Mouse (Mus musculus): ENCODE results near the gene Sh2b1.
A peak's percentile ranks its signal among the peaks of the same experiment; 100 is the strongest.
"Not testable (repeated sequence)": the region's sequence is repeated elsewhere in the genome, so short reads cannot be mapped to it uniquely, and the experiment has no call there.

Sh2b1 gene

DNA sequence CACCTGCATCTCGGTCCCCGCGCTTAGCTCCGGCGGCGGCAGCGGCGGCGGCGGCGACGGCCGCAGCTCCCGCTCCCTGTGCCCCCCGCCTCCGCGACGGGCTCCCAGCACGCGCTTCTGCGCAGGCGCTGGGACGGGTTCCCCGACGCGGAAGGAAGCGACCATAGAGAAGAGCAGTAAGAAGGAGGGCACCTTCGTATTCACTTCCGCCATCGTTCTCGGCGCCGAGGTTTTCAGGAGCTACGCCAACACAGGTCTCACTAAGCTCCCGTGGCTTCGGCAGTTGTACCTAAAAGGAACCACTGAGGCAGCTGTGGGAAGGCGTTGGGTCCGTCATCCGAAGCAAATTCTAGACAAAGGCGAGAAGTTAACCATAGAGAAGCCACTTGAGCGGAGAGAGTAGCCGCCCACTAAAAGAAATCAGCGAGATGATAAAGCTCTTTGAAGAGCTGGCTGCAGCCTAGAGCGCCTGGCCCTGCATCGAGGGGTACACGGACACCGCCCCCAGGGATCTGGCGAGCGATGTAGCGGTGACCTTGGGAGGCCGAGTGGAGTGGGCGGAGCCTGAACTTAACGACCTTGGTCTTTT is at the start of gene Sh2b1:
Sh2b1 (minus strand) TSS at position 432 of the 589 bp plus-strand sequence.
- DNase-seq (ENCODE audit: low spot score) = peak; percentile 80

GRCm38 (mm10) chr7:126523316-126523715 is 48.1 kb upstream of the Sh2b1 start:
- no peak for DNase-seq (ENCODE audit: low spot score)

DNA sequence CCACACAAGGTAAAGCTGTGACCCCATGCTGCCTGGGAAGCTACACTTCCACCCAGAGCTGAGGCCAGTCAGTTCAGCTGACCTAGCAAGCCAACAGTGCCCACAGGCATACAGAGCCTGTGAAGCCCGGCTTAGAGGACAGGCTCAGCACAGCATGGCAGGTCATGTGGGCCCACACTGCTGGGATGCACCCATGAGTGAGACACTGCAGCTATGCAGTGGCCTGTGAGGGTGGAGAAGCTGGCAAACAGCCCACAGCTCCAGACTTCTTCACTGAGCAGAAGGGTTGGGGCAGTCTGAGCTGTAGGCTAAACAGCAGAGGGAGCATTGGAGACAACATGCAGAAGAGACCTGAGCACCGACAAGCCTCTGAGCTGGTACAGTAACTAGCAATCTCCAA is 44.3 kb upstream of the Sh2b1 start:
- no peak for DNase-seq (ENCODE audit: low spot score)

- no peak for DNase-seq (ENCODE audit: low spot score)
Observed at GRCm38 (mm10) chr7:126518261-126518941, 43.2 kb upstream of the Sh2b1 start.

GRCm38 (mm10) chr7:126511287-126511686 is 36.1 kb upstream of the Sh2b1 start:
- no peak for DNase-seq (ENCODE audit: low spot score)

- no peak for DNase-seq (ENCODE audit: low spot score)
Observed at GRCm38 (mm10) chr7:126507126-126507778, 32.0 kb upstream of the Sh2b1 start.

DNA sequence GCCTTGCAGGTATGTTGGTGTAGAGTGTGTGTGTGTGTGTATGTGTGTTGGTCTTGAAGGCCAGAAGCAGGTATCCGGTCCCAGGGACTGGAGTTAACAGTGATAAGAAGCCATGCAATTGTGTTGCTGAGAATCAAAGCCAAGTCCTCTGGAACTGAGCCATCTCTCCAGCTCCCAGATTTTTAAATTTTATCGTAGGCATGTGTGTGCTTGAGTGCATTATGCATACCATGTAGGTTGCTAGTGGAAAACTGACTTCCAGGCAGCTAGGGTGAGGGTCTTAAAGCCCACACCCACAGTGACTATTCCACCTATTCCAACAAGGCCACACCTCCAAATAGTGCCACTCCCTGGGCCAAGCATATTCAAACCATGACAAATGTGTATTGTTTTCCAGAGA is 29.7 kb upstream of the Sh2b1 start:
- DNase-seq (ENCODE audit: low spot score) = no peak

GRCm38 (mm10) chr7:126503273-126503878 is 28.2 kb upstream of the Sh2b1 start, which contains the start of gene Atxn2l:
Gene Atxn2l (minus strand): TSS chr7:126503437.
- peak; percentile 98 for DNase-seq (ENCODE audit: low spot score)

- no peak for DNase-seq (ENCODE audit: low spot score)
Observed at GRCm38 (mm10) chr7:126502751-126503150, 27.5 kb upstream of the Sh2b1 start.

DNA sequence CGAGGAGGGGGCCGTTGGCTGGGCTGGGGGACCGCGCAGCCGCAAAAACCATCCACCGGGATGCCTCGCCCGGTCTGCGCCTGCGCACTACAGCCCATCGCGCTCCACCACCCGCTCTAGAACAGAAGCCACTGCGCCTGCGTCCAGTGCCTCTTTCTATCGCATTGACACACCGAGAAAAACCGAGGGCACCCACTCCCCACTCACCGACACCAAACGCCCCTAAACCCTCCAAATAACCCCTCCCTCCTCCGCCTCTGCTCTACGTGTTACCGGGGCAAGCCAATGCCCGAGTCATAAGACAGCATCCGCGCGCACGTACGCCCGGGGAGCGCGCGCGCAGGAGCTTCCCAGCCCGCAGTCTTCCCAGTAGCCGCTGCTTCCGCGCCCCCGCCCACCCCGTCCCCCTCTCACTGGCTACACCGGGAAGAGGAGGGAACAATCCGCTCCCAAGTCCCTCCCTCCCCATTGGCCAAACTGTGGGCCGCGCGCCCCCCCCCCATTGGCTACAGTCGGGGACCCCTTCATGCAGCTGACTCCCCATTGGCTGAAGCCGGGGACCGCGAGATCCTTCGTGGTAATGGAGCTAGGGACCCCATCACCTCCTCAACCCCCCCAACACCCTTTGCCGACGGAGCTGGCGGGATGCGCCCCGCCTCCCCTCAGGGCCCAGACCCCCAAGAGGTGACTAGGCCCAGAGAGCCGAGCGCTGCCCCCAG is 27.0 kb upstream of the Sh2b1 start:
- DNase-seq (ENCODE audit: low spot score) = peak; percentile 87

GRCm38 (mm10) chr7:126501684-126502022 is 26.4 kb upstream of the Sh2b1 start:
- no peak for DNase-seq (ENCODE audit: low spot score)

DNA sequence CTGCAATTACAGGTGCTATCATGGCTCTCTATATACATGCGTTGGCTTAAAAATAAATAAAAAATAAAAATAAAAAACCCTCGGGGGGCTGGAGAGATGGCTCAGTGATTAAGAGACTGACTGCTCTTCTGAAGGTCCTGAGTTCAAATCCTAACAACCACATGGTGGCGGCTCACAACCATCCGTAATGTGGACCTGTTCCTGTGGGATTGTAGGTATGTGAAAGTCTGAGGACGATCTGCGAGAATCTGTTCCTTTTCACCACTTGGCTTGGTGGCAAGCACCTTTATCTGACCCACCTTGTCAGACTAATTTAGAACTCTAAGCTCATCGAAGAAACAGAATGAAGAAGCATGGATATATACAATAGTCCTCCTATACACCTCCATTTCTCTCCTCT is 24.2 kb upstream of the Sh2b1 start:
- DNase-seq (ENCODE audit: low spot score) = no peak

DNA sequence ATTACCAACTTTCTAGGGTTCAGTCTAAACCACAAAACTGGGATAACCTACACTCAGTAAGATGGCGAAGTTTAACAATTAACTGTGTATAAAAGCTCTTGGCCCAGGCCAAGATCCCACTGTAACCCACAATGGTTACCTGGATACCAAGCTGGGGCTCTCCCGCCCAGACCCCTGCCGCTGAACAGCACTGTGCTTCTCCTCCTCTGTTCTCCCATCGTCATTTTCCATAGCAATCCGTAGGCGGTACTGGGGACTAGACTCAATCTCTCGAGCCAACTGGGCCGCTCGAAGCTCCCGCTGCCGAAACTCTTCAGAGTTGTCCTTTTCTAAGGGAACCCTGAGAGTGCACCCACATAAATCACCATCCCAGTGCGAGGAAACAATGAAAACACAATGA is 22.7 kb upstream of the Sh2b1 start:
- DNase-seq (ENCODE audit: low spot score) = no peak

DNA sequence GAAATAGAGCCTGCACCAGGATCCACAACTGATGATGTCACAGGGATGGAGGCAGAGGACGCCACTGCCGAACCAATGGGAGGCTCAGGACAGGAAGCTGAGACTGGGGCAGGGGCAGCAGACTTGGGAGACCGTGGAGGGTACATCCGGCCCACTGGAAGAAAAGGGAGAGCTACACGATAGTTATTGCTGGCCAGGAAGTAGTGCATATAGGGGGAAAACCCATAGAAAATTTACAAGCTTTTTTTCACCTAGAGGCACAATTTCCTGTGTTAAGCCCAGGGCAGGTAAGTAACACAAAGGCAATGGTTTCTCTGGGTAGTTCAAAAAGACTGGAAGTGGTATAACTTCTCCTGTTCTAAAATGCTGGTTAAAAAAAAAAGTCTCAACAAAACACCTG is 21.3 kb upstream of the Sh2b1 start:
- no peak for DNase-seq (ENCODE audit: low spot score)

DNA sequence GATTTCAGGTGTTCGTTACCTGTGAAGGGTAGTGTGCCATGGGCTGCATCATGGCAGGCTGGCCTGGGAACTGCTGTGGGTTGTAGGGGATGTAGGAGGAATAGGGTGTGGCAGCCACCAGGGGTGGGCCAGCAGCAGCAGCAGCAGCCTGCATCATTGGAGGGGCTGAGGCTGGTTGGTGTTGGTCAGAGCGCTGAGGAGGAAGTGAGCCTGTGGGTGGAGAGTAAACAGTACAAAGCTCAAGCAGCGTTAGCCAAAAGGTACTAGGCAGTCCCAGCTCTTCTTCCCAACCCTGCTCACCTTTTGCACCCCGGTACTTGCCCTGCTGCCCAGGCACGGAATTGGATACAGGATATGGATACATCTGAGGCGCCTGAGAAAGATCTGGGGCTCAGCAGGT is 18.9 kb upstream of the Sh2b1 start:
- DNase-seq (ENCODE audit: low spot score) = no peak

- DNase-seq (ENCODE audit: low spot score) = no peak
Observed at GRCm38 (mm10) chr7:126491973-126492372, 16.7 kb upstream of the Sh2b1 start.

DNA sequence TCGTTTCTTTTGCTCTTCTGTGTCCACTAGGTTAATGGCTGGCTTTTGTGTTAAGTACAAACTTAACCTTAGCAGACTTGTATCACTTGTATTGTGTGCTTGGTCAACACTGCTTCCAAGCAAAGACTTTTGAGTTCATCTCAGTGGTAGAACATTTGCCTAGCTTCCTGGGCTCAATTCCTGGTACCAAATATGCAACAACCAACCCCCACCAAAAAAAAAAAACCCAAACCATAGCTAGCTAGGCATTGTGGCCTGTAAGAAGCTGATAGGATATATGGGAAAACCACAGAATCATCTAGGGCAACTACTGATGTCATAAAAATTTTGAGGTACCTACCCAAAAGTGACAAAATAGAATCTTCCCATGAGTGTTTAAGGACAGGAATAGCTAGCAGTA is 15.8 kb upstream of the Sh2b1 start:
- DNase-seq (ENCODE audit: low spot score) = no peak

DNA sequence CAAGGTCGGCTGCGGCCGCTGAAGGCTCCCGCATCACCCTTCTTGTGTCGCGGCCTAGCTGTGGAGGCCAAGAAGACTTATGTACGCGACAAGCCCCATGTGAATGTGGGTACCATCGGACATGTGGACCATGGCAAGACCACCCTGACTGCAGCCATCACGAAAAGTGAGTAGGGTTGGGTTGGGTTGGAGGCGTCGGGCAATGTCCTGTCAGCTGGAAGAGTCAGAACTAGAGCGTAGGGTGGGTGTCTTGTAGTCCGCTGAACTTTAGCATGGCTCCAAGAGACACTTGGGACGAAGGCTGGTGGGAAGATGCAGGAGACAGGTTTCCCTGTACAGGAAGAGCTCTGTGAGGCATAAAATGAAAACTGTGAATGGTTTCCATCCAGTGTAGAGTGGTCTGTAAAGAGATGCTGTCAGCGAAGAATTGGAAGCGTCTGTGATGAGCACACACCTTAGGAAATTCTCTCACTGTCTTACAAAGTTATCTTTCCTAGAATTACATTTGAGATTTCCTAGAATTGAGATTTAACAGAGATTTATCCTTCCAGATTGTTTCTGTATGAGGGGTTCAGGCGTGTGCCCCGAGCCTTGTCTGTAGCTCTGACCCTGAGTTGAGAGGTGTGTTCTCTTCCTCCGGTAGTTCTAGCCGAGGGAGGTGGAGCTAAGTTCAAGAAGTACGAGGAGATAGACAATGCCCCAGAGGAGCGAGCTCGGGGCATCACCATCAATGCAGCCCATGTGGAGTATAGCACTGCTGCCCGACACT is 12.6 kb upstream of the Sh2b1 start:
- DNase-seq (ENCODE audit: low spot score) = not testable (repeated sequence)

DNA sequence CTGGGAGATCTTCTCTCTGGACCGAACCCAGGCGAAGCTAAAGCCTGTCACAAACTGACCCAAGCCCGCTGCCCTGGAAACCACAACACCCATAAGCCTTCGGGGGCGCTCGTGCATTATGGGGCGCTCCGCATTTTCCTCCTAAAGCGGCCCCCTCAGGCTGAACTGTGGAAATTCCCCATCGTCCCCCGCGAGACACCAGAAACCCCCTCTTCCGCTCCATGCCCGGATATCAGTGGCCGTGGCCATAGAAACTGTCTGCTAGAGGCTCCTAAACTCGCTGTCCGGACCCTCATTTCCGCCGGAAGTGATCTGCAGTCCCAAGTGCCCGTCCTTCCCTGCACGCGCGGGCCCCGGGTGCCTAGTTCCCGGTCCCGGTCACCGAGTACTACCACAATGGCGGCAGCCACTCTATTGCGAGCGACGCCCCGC is 11.8 kb upstream of the Sh2b1 start, which contains the start of gene Tufm:
Tufm (plus strand) TSS at position 310 of the 432 bp plus-strand sequence.
- DNase-seq (ENCODE audit: low spot score) = peak; percentile 87

GRCm38 (mm10) chr7:126482392-126482871 is 7.2 kb upstream of the Sh2b1 start:
- peak; percentile 66 for DNase-seq (ENCODE audit: low spot score)

DNA sequence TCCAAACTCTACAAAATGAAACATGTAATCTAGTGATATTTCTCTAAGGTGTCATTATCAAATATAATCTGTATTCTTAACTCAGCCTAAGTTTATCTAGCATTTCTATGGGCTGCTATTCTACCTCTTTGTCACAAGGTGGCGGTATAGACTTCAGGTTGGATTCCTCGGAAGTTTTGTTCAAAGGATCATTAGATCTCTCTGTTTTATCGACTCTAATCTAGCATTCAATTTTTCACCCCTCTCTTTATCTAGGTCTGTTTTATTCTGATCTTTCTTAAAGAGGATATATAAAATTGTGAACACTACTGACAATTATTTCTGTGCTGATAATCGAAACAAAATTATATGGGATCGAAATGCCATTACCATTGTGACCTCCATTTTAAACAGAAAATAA is 6.5 kb upstream of the Sh2b1 start:
- no peak for DNase-seq (ENCODE audit: low spot score)
